Mouse (Mus musculus) brain, embryonic 14.5 days (tissue): Measurements from ENCODE around the gene Emcn.

ENCODE experiments used
- CTCF ChIP-seq: fragments of 200-500 bp; IDR thresholded peaks from 2 replicates; pipeline ENCODE4 v1.5.1; 2012; ENCODE audit warnings: inconsistent platforms, mild to moderate bottlenecking, moderate library complexity, borderline replicate concordance; ENCODE audit not compliant: insufficient read depth, insufficient read length; ENCODE audit errors: extremely low read depth
- POLR2A ChIP-seq: fragments of 200-500 bp; IDR thresholded peaks from 2 replicates; pipeline ENCODE4 v1.6.1; 2012; ENCODE audit warnings: mild to moderate bottlenecking, inconsistent platforms, borderline replicate concordance; ENCODE audit not compliant: poor library complexity, insufficient read depth, insufficient read length, severe bottlenecking; ENCODE audit errors: extremely low read depth

- TF ChIP-seq CTCF (no peak), POLR2A (no peak)
These were observed 40.7 kb upstream of the Emcn start for GRCm38 (mm10) chr3:137300210-137300609.
